Mouse (Mus musculus) kidney, adult 18-20 months (tissue): ENCODE measurements at regions not wholly inside any gene's neighbourhood (a gene's known extent, or its start where the extent isn't known, plus 50 kb on each side); places are given as distances from the start of the nearest gene placed in this dataset.

Source experiments
- DNase-seq: peaks from one replicate; pipeline ENCODE4 v3.0.0; 2021

DNA sequence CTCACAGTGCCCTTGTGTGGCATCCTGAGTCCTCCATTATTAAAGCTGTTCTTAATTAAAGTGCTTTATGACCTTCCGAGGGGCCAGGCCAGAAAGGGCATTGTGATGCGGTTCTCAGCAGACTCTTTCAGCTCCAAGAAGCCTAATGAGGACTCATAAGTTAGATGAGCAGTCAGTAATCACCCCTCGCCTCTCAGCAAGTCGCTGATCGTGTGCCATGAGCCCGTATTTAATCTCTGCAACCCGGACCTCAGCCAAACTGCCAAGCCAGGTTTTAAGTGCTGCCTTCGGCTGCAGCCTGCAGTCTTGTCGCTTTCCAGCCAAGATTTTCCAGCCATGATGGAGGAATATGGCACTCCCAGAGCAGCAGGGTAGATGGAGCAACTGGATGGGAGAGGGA lies 56.1 kb upstream of the Rbfox1 start:
- DNase-seq = no peak

DNA sequence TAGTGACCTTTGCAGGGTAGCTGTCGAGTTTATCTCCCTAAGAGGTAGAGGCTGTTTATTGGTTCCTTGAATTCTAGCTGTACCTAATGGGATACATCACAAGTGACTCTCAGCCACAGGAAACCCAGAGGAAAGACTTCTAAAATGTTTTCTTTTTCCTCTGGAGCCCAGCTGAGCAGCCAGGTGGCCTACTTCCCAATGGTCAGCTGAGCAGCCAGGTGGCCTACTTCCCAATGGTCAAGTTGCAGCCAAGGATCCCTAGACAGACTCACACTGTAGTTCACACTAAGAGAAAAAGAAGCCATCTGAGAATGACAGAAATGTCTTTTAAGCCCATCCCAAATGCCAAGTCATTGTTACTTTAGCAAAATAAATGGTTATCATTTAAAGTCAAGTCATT lies 61.8 kb upstream of the Rbfox1 start:
- no peak for DNase-seq

- DNase-seq = no peak
Measured at GRCm38 (mm10) chr16:5817166-5817565, 68.0 kb upstream of the Rbfox1 start.

GRCm38 (mm10) chr16:5812245-5812820 lies 72.8 kb upstream of the Rbfox1 start:
- no peak for DNase-seq

DNA sequence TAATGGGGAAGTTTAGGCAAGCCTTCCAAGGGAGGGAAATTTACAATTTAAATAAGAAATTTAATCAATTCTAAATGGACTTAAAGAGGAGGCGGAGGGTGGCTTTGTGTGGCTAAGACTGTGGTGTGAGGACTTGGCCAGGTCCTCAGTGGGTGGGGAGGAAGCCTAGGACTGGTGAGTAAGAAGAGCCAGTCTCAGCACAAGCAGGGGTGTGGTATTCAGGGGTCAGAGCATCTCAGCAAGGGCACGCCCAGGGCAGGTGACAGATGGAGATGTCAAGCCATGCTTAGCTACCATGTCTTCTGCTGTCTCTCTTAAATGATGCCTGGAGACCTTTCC lies 73.5 kb upstream of the Rbfox1 start:
- DNase-seq = no peak

DNA sequence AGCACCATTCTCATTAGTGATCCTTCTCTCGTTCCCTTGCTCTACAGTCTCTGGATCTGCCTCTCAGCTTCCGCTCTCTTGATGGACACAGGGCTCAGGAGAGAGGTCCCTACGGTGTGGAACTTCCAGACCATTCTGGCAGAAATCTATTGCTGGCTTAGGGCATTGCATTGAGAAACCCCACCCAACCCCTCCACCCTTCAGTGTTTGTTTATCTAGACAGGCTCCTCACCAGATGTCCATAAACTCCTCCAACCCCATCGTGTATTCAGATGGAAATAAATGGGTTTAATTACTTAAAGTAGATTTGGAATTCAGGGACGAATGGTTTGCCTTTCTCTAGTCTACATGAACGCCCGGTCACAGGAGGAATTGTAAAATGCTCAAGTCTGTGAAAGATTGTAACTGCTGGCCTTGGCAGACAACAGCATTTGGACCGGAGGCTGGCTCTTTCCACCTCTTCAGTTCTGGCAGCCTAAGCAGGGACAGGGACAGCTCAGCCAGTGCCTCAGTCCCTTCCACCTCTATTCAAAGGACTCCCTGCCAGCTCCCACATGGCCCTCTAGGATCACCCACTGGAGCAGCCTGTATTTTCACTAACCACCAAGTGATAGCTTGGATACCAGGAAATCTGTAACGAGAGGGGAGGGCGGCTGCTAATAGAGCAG lies 74.0 kb upstream of the Rbfox1 start:
- no peak for DNase-seq

DNA sequence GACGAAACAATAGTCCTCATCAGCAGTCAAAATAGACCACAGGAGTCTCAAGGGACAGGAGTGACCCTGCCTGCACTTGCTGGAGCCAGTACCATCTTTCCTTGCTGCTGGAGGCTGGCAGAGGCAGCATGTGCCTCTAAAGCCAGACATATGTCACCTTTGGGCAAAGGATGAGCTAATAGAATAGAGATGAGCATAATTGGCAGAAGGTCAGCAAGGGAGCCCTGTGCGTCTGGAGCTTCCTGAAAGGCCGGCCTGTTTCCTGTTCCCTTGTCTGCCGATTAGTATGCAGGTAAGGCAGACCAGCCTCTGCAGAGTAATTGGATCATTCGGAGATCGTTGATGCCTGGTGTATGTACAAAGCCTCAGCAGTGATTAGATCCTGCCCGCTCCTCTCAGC lies 87.0 kb upstream of the Rbfox1 start:
- no peak for DNase-seq

DNA sequence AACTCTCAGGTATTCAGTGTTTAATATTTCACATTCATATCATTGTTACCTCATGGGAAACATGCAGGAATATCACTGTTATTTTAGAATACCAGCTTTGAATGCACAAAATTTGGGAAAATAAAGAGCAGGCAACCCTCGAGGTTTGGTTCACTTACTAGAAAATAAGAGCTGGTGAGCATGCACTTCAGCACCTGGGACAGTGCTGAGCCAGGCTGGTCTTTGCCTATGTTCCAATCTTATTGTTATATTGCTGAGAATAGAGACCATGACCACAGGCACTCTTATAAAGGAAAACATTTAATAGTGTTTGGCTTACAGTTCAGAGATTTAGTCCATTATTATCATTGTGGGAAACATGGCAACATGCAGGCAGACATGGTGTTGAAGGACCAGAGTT lies 92.9 kb upstream of the Rbfox1 start:
- DNase-seq = no peak

DNA sequence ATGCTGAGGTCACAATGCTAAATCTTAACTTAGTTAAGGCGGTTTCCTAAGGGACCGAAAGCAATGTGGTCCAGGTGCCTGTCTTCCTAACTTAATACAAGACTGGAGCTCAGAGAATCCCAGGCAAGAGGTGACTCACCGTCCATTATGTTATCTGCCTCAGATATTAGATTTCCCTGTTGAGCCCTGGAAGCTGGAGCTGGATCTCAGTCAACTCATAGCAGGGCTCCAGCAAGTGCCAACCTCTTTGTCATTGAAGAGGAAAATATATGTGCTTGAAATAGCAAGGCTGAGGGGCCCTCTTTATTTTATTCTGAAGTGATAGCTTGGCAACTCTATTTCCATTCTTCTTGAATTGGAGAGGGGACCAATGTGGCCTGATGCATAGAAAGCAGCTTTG lies 95.0 kb upstream of the Rbfox1 start:
- DNase-seq = no peak

DNA sequence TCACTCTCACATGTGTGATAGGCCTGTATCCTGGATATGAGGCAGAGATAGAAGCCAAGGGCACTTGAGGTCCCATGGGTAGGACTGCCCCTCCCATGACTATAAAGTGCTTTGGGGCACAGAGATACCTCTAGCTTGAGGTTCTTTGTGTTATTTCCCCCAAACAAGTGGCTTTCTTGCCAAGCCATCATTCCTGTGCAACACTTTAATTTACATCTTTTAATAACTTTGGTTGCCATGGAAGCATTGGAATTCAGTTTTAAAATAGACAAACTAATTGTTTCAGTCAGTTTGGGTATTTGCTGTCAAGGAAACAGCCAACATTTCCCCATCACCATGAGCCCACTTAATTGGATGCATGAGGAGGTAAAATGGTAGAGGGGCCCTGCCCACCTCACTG lies 97.9 kb upstream of the Rbfox1 start:
- no peak for DNase-seq

DNA sequence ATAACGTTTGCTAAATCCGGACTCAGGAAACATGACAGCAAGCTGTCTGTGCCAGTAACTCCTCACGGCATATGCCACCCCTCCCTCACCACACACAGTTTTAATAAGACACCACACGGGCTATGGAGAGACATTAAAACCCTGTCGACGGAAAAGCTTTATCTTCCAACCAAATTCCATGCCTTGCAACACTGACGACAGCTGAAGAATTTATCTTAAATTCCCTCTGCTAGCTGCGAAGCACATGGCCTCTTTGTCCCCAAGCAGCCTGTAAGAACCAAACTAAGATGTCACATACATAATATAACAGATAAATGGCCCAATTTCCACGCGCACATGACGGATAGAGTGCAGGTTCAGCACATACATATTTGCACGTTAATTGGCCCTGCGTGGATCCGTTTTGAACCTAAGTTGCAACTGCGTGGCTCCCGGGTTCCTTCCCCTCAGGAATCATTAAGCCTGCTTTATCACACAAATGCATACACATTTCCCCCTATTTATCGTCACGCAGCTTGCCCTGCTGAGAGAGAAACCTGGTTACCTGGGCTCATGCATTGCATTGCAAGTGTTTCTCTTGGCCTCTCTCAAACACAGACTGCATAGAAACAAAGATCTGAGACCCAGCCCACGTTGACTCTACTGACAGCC lies 118.3 kb upstream of the Rbfox1 start:
- no peak for DNase-seq

- peak; percentile 16 for DNase-seq
Measured at GRCm38 (mm10) chr16:5765143-5765542, 120.0 kb upstream of the Rbfox1 start.

- DNase-seq = no peak
Measured at GRCm38 (mm10) chr16:5760821-5761220, 124.3 kb upstream of the Rbfox1 start.

DNA sequence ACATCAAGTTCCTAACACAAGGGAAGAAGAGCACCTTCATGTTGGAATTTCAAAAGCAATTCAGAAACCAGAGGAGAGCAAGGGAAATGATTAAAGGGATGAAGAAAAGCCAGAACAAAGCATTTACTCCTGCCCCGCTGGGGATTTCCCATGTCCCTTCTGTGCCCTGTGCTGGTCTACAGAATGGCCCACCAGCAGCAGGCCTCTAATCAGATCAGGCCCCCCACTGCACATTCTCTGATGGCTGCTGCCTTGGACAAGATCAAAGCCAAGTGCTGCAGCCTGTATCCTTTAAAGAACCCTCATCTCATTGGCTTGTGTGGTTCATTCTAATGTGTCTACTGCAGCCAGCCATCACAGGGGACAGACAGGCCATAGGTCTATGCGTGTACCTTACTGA lies 126.1 kb upstream of the Rbfox1 start:
- DNase-seq = no peak

GRCm38 (mm10) chr16:5742716-5743507 lies 142.2 kb upstream of the Rbfox1 start:
- DNase-seq = no peak

- DNase-seq = no peak
Measured at GRCm38 (mm10) chr16:5740776-5741175, 144.4 kb upstream of the Rbfox1 start.

GRCm38 (mm10) chr16:5733608-5734007 lies 151.5 kb upstream of the Rbfox1 start:
- DNase-seq = no peak

- no peak for DNase-seq
Measured at GRCm38 (mm10) chr16:5722506-5722905, 162.6 kb upstream of the Rbfox1 start.

DNA sequence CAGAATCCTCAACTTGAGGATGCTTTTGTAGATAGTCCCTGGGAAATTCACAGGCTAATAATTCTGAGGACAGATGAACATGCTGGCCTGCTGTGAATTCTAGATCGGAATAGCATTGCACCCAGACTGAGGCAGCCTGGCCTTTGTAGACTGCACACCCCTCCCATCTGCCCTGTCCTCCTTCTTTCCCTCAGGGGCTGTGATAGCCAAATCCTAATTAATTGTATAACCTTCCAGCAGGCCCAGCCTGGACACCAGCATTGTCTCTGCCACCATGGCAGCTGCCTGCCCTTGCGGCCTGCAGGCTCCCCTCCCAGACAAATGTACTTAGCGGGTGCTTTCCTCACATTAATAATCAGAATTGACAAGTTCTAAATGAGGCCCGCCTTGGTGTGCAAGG lies 171.7 kb upstream of the Rbfox1 start:
- DNase-seq = no peak

DNA sequence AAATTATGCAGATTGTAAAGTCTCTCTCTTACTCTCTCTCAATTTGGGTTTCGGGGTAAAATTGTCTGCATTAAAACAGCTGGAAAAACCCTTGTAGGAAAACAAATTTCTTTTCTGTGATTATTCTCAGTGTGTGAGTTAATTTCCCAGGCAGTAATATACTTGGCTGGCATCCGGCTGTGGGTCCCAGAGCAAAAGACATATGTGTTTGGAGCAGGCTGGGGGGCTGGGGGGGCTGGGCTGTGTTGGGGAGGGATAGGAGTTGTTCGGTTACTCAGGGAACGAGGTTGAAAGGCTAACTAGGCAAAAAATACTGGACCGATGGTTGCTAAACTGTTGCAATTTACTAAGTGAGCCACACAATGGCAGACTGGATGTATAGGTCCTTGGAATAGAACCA lies 175.3 kb upstream of the Rbfox1 start:
- no peak for DNase-seq

- DNase-seq = no peak
Measured at GRCm38 (mm10) chr16:5700731-5701255, 184.4 kb upstream of the Rbfox1 start.

- DNase-seq = no peak
Measured at GRCm38 (mm10) chr16:5688322-5688721, 196.8 kb upstream of the Rbfox1 start.

GRCm38 (mm10) chr16:5673372-5673960 lies 211.7 kb upstream of the Rbfox1 start:
- no peak for DNase-seq
